Mouse (Mus musculus) frontal cortex, postnatal 36 days (tissue): ENCODE results near the gene Agbl2.
"Not testable (repeated sequence)": the region's sequence is repeated elsewhere in the genome, so short reads cannot be mapped to it uniquely, and the experiment has no call there.

ENCODE experiments used
- DNase-seq, 2 experiments: peaks; one replicate each; pipeline ENCODE4 v3.0.0; 2022; ENCODE audit warnings: low spot score in 2 of 2

Gene Agbl2

GRCm38 (mm10) chr2:90816144-90816543, 33.6 kb downstream of the Agbl2 start:
- DNase-seq = no peak

DNA sequence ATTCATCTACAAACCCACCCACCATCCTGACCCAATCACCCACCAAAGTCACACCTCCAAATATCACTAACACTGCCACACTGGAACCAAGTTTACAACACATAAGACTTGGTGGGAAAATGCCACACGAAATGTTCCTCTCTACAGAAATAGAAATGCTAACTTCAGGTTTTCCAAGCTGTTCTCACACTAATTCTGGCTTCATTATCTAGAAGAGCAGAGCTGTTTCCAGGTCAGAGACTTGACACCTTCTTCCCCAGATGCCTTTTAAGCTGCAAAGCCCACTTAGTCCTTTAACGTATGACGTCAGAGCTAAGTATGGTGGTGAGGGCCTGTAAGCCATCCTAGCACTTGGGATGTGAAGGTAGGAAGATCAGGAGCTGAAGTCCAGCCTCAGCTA, 36.2 kb downstream of the Agbl2 start:
- peak; percentile 8 to 44 for DNase-seq

DNA sequence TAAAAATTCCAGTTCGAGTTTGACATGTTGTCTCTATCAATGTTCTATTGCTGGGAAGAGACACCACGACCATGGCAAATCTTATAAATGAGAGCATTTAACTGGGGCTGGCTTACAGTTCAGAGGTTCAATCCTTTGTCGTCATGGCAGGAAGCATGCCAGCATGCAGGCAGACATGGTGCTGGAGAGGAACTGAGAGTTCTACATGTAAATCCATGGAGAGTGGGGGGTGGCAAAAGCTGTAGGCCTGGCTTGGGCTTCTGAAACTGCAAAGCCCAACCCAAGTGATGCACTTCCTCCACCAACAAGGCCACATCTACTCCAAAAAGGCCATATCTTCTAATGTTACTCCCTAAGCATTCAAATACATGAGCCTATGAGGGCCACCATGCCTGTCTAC, 38.4 kb downstream of the Agbl2 start:
- DNase-seq = no peak

GRCm38 (mm10) chr2:90822978-90823377, 40.5 kb downstream of the Agbl2 start:
- DNase-seq = no peak

- DNase-seq = peak; percentile 7 to 40
These were observed 41.3 kb downstream of the Agbl2 start for GRCm38 (mm10) chr2:90823781-90824180.

- not testable (repeated sequence) for DNase-seq
These were observed 42.0 kb downstream of the Agbl2 start for GRCm38 (mm10) chr2:90824528-90824927.

DNA sequence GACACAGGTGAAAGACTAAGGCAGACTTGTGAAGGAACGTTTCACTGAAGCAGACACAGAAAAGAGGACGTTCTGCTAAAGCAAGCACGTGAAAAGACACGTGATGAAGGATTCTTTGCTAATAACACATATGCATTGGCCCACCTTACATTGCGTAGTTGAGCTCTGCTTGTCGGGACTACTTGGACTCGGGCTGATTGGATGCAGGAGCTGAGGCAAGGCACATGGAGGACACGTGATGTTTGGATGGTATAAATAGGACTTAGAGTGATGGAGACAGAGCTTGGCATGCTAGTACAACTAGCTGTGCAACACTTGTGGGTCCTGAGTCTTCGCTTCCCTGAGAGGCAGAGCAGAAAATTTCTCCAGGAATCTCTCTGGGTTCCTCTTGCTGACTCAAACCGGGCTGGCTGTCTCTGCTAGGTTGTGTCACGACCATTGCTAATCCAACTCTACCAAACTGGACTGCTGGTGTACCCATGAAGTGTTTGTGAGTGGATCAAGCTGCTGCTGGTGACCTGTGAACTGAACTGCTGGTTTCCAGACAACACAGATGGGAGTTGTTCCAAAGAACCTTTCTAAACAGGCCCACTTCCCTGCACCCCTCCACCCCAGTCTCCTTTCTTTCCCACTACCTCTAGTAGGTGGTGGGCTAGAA, 43.1 kb downstream of the Agbl2 start:
- DNase-seq = no peak

DNA sequence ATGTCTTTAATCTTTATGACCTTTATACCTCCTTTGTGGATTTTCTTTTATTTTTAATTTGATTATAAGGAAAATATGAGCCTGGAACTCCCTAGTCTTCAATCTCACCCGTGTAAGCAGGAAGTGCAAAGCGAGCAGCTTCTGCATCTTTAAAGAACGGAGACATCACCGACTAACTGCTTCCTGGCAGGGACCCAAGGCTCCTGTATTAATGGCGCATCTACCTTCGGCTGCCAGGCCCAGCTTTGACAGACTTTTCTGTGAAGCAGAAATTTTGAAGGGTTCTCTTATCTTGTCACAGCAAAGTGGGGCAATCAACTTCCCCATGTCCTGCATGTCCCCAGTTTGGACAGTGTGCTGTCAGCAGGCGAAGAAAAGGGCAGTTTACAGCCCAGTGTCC, 46.2 kb downstream of the Agbl2 start:
- no peak for DNase-seq

DNA sequence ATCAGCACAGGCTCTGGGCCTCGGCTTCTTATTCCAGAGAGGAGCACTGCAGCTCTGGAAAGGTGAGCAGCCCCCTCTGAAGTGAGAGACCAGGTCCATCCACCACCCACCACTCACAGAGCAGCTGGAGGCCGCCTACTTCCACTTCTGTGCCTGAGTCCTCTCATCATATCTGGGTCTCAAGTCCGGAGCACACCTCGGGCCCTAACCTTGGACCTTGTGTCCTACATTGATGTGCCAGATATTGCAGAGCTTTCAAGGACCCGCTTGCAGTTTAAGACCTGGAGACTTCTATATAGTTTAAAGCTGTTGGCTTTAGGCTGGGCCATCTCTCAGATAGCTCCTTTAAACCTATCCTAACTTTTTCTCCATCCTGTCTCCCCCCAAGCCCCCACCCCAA, 51.0 kb downstream of the Agbl2 start:
- no peak for DNase-seq

DNA sequence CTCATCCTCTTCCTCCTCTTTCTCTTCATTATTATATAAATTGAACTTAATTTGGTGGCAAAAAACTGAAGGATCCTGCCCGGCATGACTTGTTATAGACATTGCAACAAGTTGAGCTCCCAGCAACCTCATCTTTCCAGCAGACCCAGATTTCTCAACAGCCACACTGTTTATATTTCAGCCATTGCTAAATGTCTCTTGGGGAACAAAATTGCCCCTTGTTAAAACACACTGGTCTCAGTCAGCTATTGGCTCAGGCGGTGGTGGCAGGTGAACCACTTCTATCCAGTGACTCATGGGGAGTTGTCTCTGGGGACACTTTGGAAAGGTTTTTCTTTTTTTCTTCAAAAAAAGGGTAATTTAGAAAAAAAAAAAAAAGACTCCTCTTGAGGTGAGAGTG, 56.1 kb downstream of the Agbl2 start:
- no peak for DNase-seq

- peak in 1 of 2 experiments; percentile 31 for DNase-seq
These were observed 61.1 kb downstream of the Agbl2 start for GRCm38 (mm10) chr2:90843666-90844065.

GRCm38 (mm10) chr2:90844262-90844661, 61.7 kb downstream of the Agbl2 start:
- no peak for DNase-seq

GRCm38 (mm10) chr2:90845234-90845633, 62.7 kb downstream of the Agbl2 start:
- no peak for DNase-seq

GRCm38 (mm10) chr2:90846171-90846570, 63.6 kb downstream of the Agbl2 start:
- peak in 1 of 2 experiments; percentile 30 for DNase-seq

DNA sequence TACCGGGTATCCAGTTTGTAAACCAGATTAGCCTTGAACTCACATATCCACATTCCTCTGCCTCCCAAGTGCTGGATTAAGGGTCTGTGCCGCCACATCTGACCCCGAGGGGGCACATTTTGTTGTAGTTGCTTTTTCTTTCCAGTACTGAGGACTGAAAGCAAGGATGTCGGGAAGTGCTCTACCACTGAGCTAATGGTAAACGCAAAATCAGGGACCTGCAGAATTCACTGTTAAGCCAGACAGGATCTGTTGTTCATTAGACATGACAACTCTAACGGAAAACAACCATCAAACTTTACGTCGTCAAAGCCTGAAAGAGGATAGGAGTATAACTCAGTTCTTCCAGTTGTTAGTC, 64.0 kb downstream of the Agbl2 start:
- DNase-seq = no peak

GRCm38 (mm10) chr2:90846955-90847680, 64.6 kb downstream of the Agbl2 start, which contains the start of gene Mtch2:
Gene Mtch2 (plus strand): TSS chr2:90847155.
- peak; percentile 97 to 98 for DNase-seq

DNA sequence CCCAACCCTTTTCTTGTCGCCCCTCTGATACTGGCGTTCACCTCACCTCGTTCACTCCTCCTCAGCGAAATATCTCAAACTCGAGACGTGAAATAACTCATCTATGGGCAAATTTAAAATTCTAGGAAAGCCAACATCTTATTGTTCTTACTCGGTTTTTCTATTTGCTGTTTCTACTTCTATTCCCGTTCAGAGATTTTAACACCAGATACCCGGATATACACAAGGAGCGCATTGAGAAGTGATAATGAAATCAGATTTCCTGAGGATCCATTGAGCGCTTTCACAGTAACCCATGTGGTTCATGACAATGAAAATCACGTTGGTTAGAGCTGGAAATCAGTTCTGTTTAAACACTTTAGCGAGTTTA, 65.1 kb downstream of the Agbl2 start:
- DNase-seq = no peak

DNA sequence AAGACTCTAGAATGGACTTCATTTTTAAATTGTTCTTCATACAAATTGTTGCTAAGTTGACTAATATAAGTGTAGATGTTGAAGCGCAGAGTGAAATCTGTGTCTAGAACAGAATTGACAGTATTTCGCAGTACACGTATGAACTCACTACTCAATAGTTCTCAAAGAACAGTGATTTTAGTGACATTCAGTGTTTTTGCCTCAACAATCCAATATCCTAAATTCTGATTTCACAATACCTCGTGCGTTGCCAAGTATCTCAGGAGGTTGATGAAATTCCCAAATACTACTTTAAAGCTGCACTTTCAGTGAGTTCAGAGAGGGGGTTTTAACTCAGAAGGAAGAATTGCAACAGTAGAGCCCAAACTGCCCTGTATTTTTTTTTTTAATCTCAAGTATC, 65.8 kb downstream of the Agbl2 start:
- no peak for DNase-seq

- DNase-seq = no peak
These were observed 67.9 kb downstream of the Agbl2 start for GRCm38 (mm10) chr2:90850401-90850800.

DNA sequence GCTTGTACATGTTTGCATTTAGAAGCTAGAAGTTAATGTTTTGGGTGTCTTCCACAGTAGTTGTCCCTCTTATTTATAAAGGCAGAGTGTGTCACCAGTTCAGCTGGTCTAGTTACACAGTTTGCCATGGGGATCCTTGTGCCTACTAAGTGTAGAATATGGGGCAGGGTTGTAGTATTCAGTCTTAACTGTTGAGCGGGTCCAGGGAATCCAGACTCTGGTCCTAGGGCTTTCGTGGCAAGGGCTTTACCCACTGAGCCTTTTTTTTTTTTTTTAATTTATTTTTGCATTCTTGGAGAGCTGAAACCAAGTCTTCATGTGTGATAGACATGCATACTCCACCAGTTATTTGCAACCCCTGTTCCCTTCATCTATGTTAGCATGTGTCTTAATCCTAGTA, 79.0 kb downstream of the Agbl2 start:
- DNase-seq = no peak

DNA sequence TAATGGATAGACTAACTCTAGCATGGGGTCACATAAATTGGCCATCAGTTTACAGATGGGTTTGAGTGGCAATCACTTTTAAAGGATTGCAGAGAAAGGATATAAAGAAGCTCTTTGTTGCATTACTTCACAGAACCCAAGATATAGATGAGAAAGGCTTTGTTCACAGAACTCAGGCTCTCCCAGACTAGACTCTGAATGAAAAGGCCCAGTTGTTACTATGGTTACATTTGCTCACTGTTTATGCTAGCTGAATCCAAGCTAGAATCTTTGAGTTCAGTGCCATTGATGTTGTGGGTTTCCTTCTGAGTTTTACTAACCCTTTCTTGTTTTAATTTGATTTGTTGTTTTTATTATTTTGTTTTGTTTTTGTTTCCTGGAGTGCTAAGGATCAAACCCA, 81.7 kb downstream of the Agbl2 start:
- DNase-seq = no peak

- DNase-seq = peak; percentile 88 to 94
These were observed 84.0 kb downstream of the Agbl2 start for GRCm38 (mm10) chr2:90866524-90866923.

GRCm38 (mm10) chr2:90870136-90870601, 87.6 kb downstream of the Agbl2 start:
- peak in 1 of 2 experiments; percentile 76 for DNase-seq
